Mouse (Mus musculus): Measurements from ENCODE around the gene Ado. TPM values are rescaled to one million over a fixed set of nuclear protein-coding genes. Genes with fewer than 3 reads are reported as not detected.

Ado gene
- polyA plus RNA-seq, 1 experiment, result 39.3 TPM

GRCm38 (mm10) chr10:67540591-67540990, 8.2 kb downstream of the Ado start:
- Histone ChIP-seq H3K27me3 (ENCODE audit: control insufficient read depth, insufficient read depth, low read length) (peaks cover 3% of the 10 kb centered on the region; the same call in 1 of the 2 replicates), H3K4me1 (ENCODE audit: control insufficient read depth, insufficient read depth, low read length) (peaks cover 9% of the 10 kb centered on the region; the same call in 1 of the 2 replicates)

DNA sequence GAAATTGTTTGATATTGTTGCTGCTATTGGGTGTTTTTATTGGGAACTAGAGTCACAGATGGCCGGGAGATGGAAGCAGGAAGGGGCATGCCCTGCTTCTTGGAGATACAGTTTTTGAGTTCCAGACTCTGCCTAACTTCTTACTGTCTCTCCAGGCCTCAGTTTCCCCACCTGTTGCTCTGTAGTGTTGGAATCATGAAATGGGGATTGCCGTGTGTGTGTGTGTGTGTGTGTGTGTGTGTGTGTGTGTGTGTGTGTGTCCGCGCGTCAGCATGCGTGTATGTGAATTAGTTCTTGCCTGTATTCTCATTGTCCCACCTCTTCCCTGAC, 9.4 kb downstream of the Ado start:
- no peak for DNase-seq
- 71% methylated on average over 6 of the region's 6 CpGs for WGBS
- no peak for TF ChIP-seq POLR2A (IDR thresholded peaks at IDR 0.05; ENCODE audit: borderline replicate concordance, insufficient read depth, low read length)
- no peak for TF ChIP-seq CTCF (IDR thresholded peaks at IDR 0.05; ENCODE audit: borderline replicate concordance, insufficient read depth, low read depth, low read length)
- H3K27me3 ChIP-seq (ENCODE audit: control insufficient read depth, insufficient read depth, low read length), result peaks cover 5% of the 10 kb centered on the region; the same call in 1 of the 2 replicates
- H3K4me3 ChIP-seq (replicated peaks; ENCODE audit: insufficient read depth, low read depth, low read length), result no peak overlapping the region
- H3K27ac ChIP-seq (ENCODE audit: insufficient read depth, low read length), result no peak overlapping the region
- peaks cover 9% of the 10 kb centered on the region; the same call in 1 of the 2 replicates for H3K4me1 ChIP-seq (ENCODE audit: control insufficient read depth, insufficient read depth, low read length)

More at GRCm38 (mm10) chr10:67540591-67540990, 8.2 kb downstream of the Ado start:
- no peak for DNase-seq
- no peak overlapping the region for H3K27ac ChIP-seq (ENCODE audit: insufficient read depth, low read length)
- no peak overlapping the region for H3K4me3 ChIP-seq (replicated peaks; ENCODE audit: insufficient read depth, low read depth, low read length)
- 52% methylated on average over 19 of the region's 19 CpGs for WGBS
- TF ChIP-seq POLR2A (IDR thresholded peaks at IDR 0.05; ENCODE audit: borderline replicate concordance, insufficient read depth, low read length) (no peak), CTCF (IDR thresholded peaks at IDR 0.05; ENCODE audit: borderline replicate concordance, insufficient read depth, low read depth, low read length) (no peak)

DNA sequence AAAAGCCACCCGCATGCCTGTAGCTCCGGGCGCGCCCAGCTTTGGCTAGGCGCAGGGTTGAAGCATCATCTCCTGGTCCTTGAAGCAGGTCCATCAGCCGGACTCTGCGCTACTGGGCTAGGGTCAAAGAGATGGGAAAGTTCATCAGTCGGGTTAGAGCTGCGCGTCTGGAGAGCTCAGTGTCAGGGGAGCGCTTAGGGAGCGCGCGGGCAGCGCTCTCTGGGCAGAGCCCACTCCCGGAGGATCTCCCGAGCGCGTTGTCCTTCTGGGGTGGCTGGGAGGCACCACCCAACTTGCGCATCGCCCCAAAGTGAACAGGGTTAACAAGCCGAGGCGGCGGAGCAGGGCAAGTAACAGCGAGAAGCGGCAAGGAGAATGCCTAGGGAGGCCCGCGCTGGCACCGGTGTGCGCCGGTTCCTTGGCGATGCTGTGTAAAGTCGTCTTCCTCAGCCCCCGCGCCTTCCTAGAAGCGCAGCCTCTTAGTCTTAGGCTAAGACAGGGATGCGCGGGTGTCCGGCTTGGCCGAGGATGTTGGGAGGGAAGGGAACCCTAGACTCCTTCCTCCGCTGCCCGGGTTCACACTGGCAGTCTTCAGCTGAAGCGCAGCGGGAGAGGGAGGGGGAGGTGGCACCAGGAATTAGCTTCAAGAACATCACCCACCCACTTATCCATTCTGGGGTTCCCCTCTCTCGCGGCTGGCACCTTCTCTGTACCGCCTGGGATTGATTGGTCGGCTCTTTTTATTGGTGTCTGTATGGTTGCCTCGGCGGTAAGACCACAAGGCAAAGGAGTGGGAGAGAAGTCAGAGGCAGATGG, 10.0 kb downstream of the Ado start:
- Histone ChIP-seq H3K27me3 (ENCODE audit: control insufficient read depth, insufficient read depth, low read length) (peaks cover 5% of the 10 kb centered on the region; the same call in 1 of the 2 replicates), H3K27ac (ENCODE audit: insufficient read depth, low read length) (no peak overlapping the region), H3K4me1 (ENCODE audit: control insufficient read depth, insufficient read depth, low read length) (peaks cover 9% of the 10 kb centered on the region; the same call in 1 of the 2 replicates), H3K4me3 (replicated peaks; ENCODE audit: insufficient read depth, low read depth, low read length) (peak overlapping the region; percentile 68)
- TF ChIP-seq POLR2A (IDR thresholded peaks at IDR 0.05; ENCODE audit: borderline replicate concordance, insufficient read depth, low read length) (no peak), CTCF (IDR thresholded peaks at IDR 0.05; ENCODE audit: borderline replicate concordance, insufficient read depth, low read depth, low read length) (no peak)
- DNase-seq, result peak; percentile 18 to 40
- 1% methylated on average over 50 of the region's 50 CpGs for WGBS

DNA sequence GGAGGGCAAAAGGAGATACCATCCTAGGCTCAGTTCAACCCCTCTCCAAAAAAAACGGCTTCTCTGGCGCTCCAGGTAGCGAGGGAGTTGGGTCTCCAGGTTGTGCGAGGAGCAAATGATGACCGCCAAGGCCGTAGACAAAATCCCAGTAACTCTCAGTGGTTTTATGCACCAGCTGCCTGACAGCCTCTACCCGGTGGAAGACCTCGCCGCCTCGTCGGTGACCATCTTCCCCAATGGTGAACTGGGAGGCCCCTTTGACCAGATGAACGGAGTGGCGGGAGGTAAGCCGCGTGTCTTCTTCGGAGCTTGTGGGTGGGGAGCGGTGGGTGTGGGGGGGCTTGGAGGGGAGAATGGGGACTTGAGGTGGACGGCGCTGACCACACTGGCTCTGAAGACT, 10.6 kb downstream of the Ado start:
- Histone ChIP-seq H3K4me3 (replicated peaks; ENCODE audit: insufficient read depth, low read depth, low read length) (peak overlapping the region; percentile 68), H3K27me3 (ENCODE audit: control insufficient read depth, insufficient read depth, low read length) (peaks cover 5% of the 10 kb centered on the region; the same call in 1 of the 2 replicates), H3K4me1 (ENCODE audit: control insufficient read depth, insufficient read depth, low read length) (peaks cover 9% of the 10 kb centered on the region; the same call in 1 of the 2 replicates), H3K27ac (ENCODE audit: insufficient read depth, low read length) (no peak overlapping the region)
- TF ChIP-seq POLR2A (IDR thresholded peaks at IDR 0.05; ENCODE audit: borderline replicate concordance, insufficient read depth, low read length) (no peak), CTCF (IDR thresholded peaks at IDR 0.05; ENCODE audit: borderline replicate concordance, insufficient read depth, low read depth, low read length) (no peak)
- peak in 1 of 2 experiments; percentile 25 for DNase-seq
- WGBS, result under 1% methylated on average over 19 of the region's 19 CpGs

DNA sequence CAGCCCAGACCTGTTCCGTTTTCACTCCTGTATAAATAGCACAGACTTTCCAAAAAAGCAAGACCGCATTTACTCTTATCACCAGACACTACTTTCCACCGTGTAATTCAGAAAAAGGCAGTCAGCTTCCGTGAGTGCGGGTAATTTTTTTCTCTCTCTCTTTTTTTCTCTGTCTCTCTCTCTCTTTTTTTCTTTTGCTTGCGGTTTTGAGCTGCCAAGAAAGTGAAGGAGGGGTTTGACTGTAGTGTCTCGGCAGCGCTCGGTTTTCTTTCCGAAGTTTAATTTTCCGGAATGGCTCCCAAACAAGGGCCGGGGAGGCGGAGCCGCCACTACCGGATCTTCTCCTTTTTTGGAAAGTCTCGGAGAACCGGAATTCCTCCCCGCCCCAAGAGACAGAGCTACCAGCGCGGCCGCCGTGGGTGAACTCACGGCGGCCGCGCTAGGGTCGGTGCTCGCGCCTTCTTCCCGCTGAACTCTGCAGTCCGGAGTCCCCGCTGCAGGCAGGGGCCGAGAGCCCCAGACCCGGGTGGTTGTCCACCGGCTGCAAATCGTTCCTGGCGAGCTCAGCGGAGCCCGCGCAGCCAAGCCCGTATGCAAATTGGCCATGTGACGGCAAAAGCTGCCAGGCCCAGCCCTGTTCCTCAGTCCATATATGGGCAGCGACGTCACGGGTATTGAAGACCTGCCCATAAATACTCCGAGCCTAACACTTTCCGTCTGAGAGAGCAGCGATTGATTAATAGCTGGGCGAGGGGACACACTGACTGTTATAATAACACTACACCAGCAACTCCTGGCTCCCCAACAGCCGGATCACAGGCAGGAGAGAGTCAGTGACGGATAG, 11.4 kb downstream of the Ado start:
- WGBS, result under 1% methylated on average over 51 of the region's 51 CpGs
- peaks cover 5% of the 10 kb centered on the region; the same call in 1 of the 2 replicates for H3K27me3 ChIP-seq (ENCODE audit: control insufficient read depth, insufficient read depth, low read length)
- TF ChIP-seq CTCF (IDR thresholded peaks at IDR 0.05; ENCODE audit: borderline replicate concordance, insufficient read depth, low read depth, low read length) (no peak), POLR2A (IDR thresholded peaks at IDR 0.05; ENCODE audit: borderline replicate concordance, insufficient read depth, low read length) (no peak)
- peak overlapping the region; percentile 68 for H3K4me3 ChIP-seq (replicated peaks; ENCODE audit: insufficient read depth, low read depth, low read length)
- DNase-seq, result peak; percentile 86
- no peak overlapping the region for H3K27ac ChIP-seq (ENCODE audit: insufficient read depth, low read length)
- H3K4me1 ChIP-seq (ENCODE audit: control insufficient read depth, insufficient read depth, low read length), result peaks cover 9% of the 10 kb centered on the region; the same call in 1 of the 2 replicates

GRCm38 (mm10) chr10:67536621-67537141, 12.1 kb downstream of the Ado start:
- peak; percentile 34 to 35 for DNase-seq
- TF ChIP-seq POLR2A (IDR thresholded peaks at IDR 0.05; ENCODE audit: borderline replicate concordance, insufficient read depth, low read length), result no peak
- no peak for TF ChIP-seq CTCF (IDR thresholded peaks at IDR 0.05; ENCODE audit: borderline replicate concordance, insufficient read depth, low read depth, low read length)
- Histone ChIP-seq H3K27ac (ENCODE audit: insufficient read depth, low read length) (no peak overlapping the region), H3K27me3 (ENCODE audit: control insufficient read depth, insufficient read depth, low read length) (peaks cover 5% of the 10 kb centered on the region; the same call in 1 of the 2 replicates), H3K4me3 (replicated peaks; ENCODE audit: insufficient read depth, low read depth, low read length) (peak overlapping the region; percentile 56), H3K4me1 (ENCODE audit: control insufficient read depth, insufficient read depth, low read length) (peaks cover 9% of the 10 kb centered on the region; the same call in 1 of the 2 replicates)
- WGBS, result 1% methylated on average over 27 of the region's 32 CpGs

- Histone ChIP-seq H3K4me1 (ENCODE audit: control insufficient read depth, insufficient read depth, low read length) (peaks cover 9% of the 10 kb centered on the region; the same call in 1 of the 2 replicates), H3K27me3 (ENCODE audit: control insufficient read depth, insufficient read depth, low read length) (peaks cover 5% of the 10 kb centered on the region; the same call in 1 of the 2 replicates), H3K4me3 (replicated peaks; ENCODE audit: insufficient read depth, low read depth, low read length) (peak overlapping the region; percentile 38), H3K27ac (ENCODE audit: insufficient read depth, low read length) (no peak overlapping the region)
- DNase-seq, result peak; percentile 67 to 71
- under 1% methylated on average over 35 of the region's 35 CpGs for WGBS
- peak; percentile 66 for TF ChIP-seq CTCF (IDR thresholded peaks at IDR 0.05; ENCODE audit: borderline replicate concordance, insufficient read depth, low read depth, low read length)
- no peak for TF ChIP-seq POLR2A (IDR thresholded peaks at IDR 0.05; ENCODE audit: borderline replicate concordance, insufficient read depth, low read length)
Measured at GRCm38 (mm10) chr10:67535972-67536371, 12.8 kb downstream of the Ado start.
